Mouse (Mus musculus): ENCODE measurements around the gene Pgam2. TPM values are rescaled to one million over a fixed set of nuclear protein-coding genes. Genes with fewer than 3 reads are reported as not detected.

The Pgam2 gene
- polyA plus RNA-seq, 1 experiment = not detected

DNA sequence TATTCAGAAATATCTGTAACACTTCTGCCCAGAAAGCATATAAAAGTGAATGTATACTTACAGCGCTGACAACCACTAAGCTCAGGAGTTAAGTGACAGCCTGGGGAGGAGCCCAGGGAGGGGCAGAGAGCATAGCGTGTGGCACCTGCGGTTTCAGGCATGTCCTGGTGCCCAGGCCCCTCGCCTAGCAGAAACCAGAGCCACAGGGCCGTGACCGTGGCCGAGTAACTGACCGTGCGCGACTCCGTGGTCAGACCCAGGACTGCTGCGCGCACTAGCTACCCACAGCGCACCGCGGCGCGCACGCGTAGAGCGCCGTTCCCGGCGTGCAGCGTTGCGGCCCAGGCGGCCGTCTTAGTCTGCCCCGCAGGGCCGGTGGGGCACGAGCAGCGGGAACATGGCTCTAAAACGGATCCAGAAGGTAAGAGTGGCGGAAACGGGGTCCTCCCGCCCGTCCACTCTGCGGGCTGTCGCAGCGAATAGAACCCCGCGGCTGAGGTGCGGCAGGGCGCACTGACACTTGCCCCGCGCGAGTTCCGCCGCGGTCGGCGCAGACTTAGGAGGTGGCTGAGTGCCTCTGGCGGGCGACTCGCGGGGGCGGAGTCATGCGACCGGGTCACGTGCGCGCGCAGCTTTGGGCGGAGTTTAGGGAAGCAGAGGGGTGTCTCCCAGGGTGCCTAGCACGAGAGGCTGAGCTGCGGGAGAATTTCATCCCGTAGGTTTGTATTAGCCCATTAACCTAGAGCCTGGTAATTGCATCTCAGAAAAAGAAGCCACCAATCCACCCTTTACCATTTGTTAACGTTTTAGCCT is 41.5 kb downstream of the Pgam2 start, which contains the start of gene Urgcp:
Gene Urgcp (minus strand): TSS at position 557 of the 813 bp plus-strand sequence.
- H3K4me3 ChIP-seq (ENCODE audit: insufficient read depth, low read depth, low read length) = peak within 1 kb of the TSS; percentile 98
- under 1% methylated on average over 68 of the region's 68 CpGs for WGBS

DNA sequence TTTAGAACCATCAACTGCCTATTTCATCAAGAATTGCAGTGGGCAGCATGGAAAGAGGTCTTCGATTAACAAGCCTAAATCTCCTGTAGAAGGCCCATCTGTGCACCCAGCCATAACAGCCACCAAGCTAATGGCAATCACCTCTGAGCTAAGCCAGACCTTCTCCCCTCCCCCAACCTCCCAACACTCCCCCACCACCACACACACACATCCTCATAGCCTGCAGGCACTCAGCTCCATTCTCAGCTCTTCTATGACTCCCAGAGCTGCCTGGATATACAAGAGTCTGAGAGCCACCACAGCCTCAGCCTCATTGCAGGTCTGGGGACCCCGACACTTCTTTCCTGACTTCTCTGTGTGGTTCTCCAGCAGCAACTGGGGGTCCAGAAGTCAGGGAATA is 49.8 kb downstream of the Pgam2 start:
- Histone ChIP-seq H3K4me1 (ENCODE audit: control insufficient read depth, insufficient read depth, low read length) (peaks cover 3% of the 10 kb centered on the region), H3K27ac (ENCODE audit: insufficient read depth, low read depth, low read length) (no peak overlapping the region), H3K4me3 (ENCODE audit: insufficient read depth, low read depth, low read length) (no peak overlapping the region)
- TF ChIP-seq CTCF (IDR thresholded peaks at IDR 0.05; ENCODE audit: insufficient read depth, low read depth, low read length) (no peak), POLR2A (IDR thresholded peaks at IDR 0.05; ENCODE audit: insufficient read depth, low read depth, low read length) (no peak)
- WGBS = 97% methylated on average over 2 of the region's 2 CpGs

More for the DNA sequence above, 41.5 kb downstream of the Pgam2 start, which contains the start of gene Urgcp:
- Histone ChIP-seq H3K4me1 (ENCODE audit: control insufficient read depth, insufficient read depth, low read length) (0 out of 2 replicates have a peak, but pooled peaks cover 2% of the 10 kb centered on the region), H3K27ac (ENCODE audit: insufficient read depth, low read depth, low read length) (peak within 1 kb of the TSS; percentile 96)
- TF ChIP-seq CTCF (IDR thresholded peaks at IDR 0.05; ENCODE audit: insufficient read depth, low read depth, low read length) (no peak), POLR2A (IDR thresholded peaks at IDR 0.05; ENCODE audit: insufficient read depth, low read depth, low read length) (peak; percentile 99)

Other genes with a start within 250 kb of the Pgam2 start
- gene Ankrd36, start 234.0 kb downstream of the Pgam2 start, polyA plus RNA-seq (2012; ENCODE audit: insufficient read depth, insufficient read length, low replicate concordance, missing spikeins) = not detected in 2 replicates
- gene Mrps24, start 88.1 kb downstream of the Pgam2 start, polyA plus RNA-seq (2012; ENCODE audit: insufficient read depth, insufficient read length, low replicate concordance, missing spikeins) = not detected in 2 replicates
- not detected in 2 replicates for gene Urgcp, start 41.4 kb downstream of the Pgam2 start, polyA plus RNA-seq (2012; ENCODE audit: insufficient read depth, insufficient read length, low replicate concordance, missing spikeins)
- gene Dbnl, start 15.2 kb downstream of the Pgam2 start, polyA plus RNA-seq (2012; ENCODE audit: insufficient read depth, insufficient read length, low replicate concordance, missing spikeins) = not detected in 2 replicates
- not detected in 2 replicates for gene Polm, start 34.3 kb upstream of the Pgam2 start, polyA plus RNA-seq (2012; ENCODE audit: insufficient read depth, insufficient read length, low replicate concordance, missing spikeins)
- not detected in 2 replicates for gene Aebp1, start 58.2 kb upstream of the Pgam2 start, polyA plus RNA-seq (2012; ENCODE audit: insufficient read depth, insufficient read length, low replicate concordance, missing spikeins)
- not detected in 2 replicates for gene Pold2, start 74.6 kb upstream of the Pgam2 start, polyA plus RNA-seq (2012; ENCODE audit: insufficient read depth, insufficient read length, low replicate concordance, missing spikeins)
- gene Myl7, start 95.0 kb upstream of the Pgam2 start, polyA plus RNA-seq (2012; ENCODE audit: insufficient read depth, insufficient read length, low replicate concordance, missing spikeins) = not detected in 2 replicates
- gene Gck, start 146.3 kb upstream of the Pgam2 start, polyA plus RNA-seq (2012; ENCODE audit: insufficient read depth, insufficient read length, low replicate concordance, missing spikeins) = not detected in 2 replicates
- not detected in 2 replicates for gene Ykt6, start 152.0 kb upstream of the Pgam2 start, polyA plus RNA-seq (2012; ENCODE audit: insufficient read depth, insufficient read length, low replicate concordance, missing spikeins)

All from olfactory bulb, adult 2 months (tissue).